Mouse (Mus musculus): Measurements from ENCODE around the gene Gpr137. TPM values are rescaled to one million over a fixed set of nuclear protein-coding genes. Genes with fewer than 3 reads are reported as not detected.

Gene Gpr137
- polyA plus RNA-seq, 1 experiment from 2014 or later: 27.4 TPM

- no peaks in the 10 kb centered on the region for H3K27me3 ChIP-seq (ENCODE audit: control insufficient read depth, insufficient read depth, low read length)
- H3K9ac ChIP-seq (ENCODE audit: low read depth, low read length): peak within 1 kb of the TSS; percentile 87
- peak within 1 kb of the TSS; percentile 91 for H3K27ac ChIP-seq (ENCODE audit: low read depth, low read length)
- H3K36me3 ChIP-seq (ENCODE audit: control insufficient read depth, insufficient read depth, low read length): peaks cover 20% of the 10 kb centered on the region
- under 1% methylated on average over 16 of the region's 16 CpGs for WGBS
- peak within 1 kb of the TSS; percentile 82 for H3K4me3 ChIP-seq (ENCODE audit: low read length)
- H3K4me2 ChIP-seq (replicated peaks; ENCODE audit: low read depth, low read length): peak within 1 kb of the TSS; percentile 91
- ATAC-seq (ENCODE audit: low FRiP score, low TSS enrichment): no peak
- H3K9me3 ChIP-seq (ENCODE audit: control insufficient read depth, low read length): no peaks in the 10 kb centered on the region
- peaks cover 42% of the 10 kb centered on the region for H3K4me1 ChIP-seq (ENCODE audit: control insufficient read depth, insufficient read depth, low read length)
These were observed 33.5 kb upstream of the Gpr137 start, which contains the start of gene Plcb3 for GRCm38 (mm10) chr19:6975537-6976521. Gene Plcb3, minus strand, starts transcription at chr19:6976470.

GRCm38 (mm10) chr19:6974211-6975205 lies 32.2 kb upstream of the Gpr137 start, which contains the start of gene Ppp1r14b:
Gene Ppp1r14b, plus strand, starts transcription at chr19:6974968.
- peak within 1 kb of the TSS; percentile 91 for H3K4me2 ChIP-seq (replicated peaks; ENCODE audit: low read depth, low read length)
- H3K27me3 ChIP-seq (ENCODE audit: control insufficient read depth, insufficient read depth, low read length): no peaks in the 10 kb centered on the region
- under 1% methylated on average over 67 of the region's 84 CpGs for WGBS
- H3K27ac ChIP-seq (ENCODE audit: low read depth, low read length): peak within 1 kb of the TSS; percentile 91
- peaks cover 50% of the 10 kb centered on the region for H3K4me1 ChIP-seq (ENCODE audit: control insufficient read depth, insufficient read depth, low read length)
- peak within 1 kb of the TSS; percentile 87 for H3K9ac ChIP-seq (ENCODE audit: low read depth, low read length)
- H3K9me3 ChIP-seq (ENCODE audit: control insufficient read depth, low read length): no peaks in the 10 kb centered on the region
- peak within 1 kb of the TSS; percentile 82 for H3K4me3 ChIP-seq (ENCODE audit: low read length)
- H3K36me3 ChIP-seq (ENCODE audit: control insufficient read depth, insufficient read depth, low read length): peaks cover 20% of the 10 kb centered on the region
- peak; percentile 51 for ATAC-seq (ENCODE audit: low FRiP score, low TSS enrichment)

DNA sequence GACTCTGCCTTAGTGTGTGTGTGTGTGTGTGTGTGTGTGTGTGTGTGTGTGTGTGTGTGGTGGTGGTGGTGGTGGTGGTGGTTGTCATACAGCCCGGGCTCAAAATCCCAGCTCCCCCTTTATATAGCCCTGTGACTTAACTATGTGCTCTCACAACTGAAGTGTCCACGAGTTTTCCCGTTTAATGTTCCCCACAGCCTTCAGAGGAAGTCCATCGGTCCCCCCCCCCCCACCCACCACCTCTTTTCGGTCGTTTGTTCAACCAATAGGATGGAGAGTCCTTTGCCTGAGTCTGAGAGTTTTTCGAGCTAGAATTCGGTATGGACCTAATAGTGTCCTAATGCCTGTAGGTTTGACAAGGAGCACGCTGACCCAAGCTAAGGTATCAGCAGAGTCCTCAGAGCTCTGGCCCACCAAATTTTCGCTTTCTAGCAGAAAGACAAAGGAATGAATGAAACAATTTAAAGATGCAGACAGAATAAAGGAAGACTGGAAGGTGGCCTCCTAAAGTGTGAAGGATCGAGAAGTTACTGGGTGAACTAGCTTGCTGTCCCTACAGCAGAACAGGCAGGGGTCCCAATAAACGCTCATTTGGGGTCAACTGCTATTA lies 31.4 kb upstream of the Gpr137 start:
- Histone ChIP-seq H3K9me3 (ENCODE audit: control insufficient read depth, low read length) (no peaks in the 10 kb centered on the region), H3K27ac (ENCODE audit: low read depth, low read length) (no peak overlapping the region), H3K4me2 (replicated peaks; ENCODE audit: low read depth, low read length) (peak overlapping the region; percentile 91), H3K36me3 (ENCODE audit: control insufficient read depth, insufficient read depth, low read length) (peaks cover 20% of the 10 kb centered on the region), H3K4me3 (ENCODE audit: low read length) (peak overlapping the region; percentile 82), H3K27me3 (ENCODE audit: control insufficient read depth, insufficient read depth, low read length) (no peaks in the 10 kb centered on the region), H3K4me1 (ENCODE audit: control insufficient read depth, insufficient read depth, low read length) (peaks cover 50% of the 10 kb centered on the region), H3K9ac (ENCODE audit: low read depth, low read length) (peak overlapping the region; percentile 87; the same call in 1 of the 2 replicates)
- WGBS: 23% methylated on average over 11 of the region's 12 CpGs
- no peak for ATAC-seq (ENCODE audit: low FRiP score, low TSS enrichment)

DNA sequence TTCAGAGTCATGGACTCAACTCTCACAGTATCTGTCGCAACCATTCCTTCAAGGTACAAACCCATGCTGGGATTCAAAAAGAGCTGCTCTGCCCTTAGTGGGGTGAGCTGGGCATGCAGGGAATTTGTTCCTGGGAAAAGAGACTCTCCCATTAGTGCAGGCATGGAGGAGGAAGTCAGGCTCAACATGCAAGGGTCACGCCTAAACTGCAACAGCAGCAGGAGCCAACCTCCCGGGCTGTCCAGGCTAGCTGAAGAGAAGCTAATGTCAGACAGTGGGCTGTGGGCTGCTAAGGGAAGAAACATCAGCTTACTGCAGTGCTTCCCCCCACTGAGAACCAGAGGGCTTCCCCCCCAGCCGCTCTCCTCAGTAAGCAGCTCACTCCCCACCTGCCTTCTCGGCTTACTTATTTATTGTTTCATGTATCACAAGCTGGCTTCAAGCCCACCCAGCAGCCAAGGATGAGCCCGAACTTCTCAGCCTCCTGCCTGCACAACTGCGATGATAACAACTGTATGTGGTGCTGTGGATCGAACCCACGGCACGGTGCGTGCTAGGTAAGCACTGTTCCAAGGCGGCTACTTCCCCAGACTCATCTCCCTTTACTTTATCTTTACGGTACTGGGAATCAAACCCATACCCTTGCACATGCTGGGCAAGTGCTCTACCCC lies 30.1 kb upstream of the Gpr137 start:
- Histone ChIP-seq H3K27me3 (ENCODE audit: control insufficient read depth, insufficient read depth, low read length) (no peaks in the 10 kb centered on the region), H3K4me3 (ENCODE audit: low read length) (no peak overlapping the region), H3K4me1 (ENCODE audit: control insufficient read depth, insufficient read depth, low read length) (peaks cover 46% of the 10 kb centered on the region), H3K9me3 (ENCODE audit: control insufficient read depth, low read length) (no peaks in the 10 kb centered on the region), H3K27ac (ENCODE audit: low read depth, low read length) (no peak overlapping the region), H3K4me2 (replicated peaks; ENCODE audit: low read depth, low read length) (no peak overlapping the region), H3K36me3 (ENCODE audit: control insufficient read depth, insufficient read depth, low read length) (peaks cover 6% of the 10 kb centered on the region), H3K9ac (ENCODE audit: low read depth, low read length) (no peak overlapping the region)
- 69% methylated on average over 13 of the region's 13 CpGs for WGBS
- ATAC-seq (ENCODE audit: low FRiP score, low TSS enrichment): no peak

- Histone ChIP-seq H3K4me1 (ENCODE audit: control insufficient read depth, insufficient read depth, low read length) (peaks cover 41% of the 10 kb centered on the region), H3K27ac (ENCODE audit: low read depth, low read length) (no peak overlapping the region), H3K9ac (ENCODE audit: low read depth, low read length) (peak overlapping the region; percentile 34; the same call in 1 of the 2 replicates), H3K36me3 (ENCODE audit: control insufficient read depth, insufficient read depth, low read length) (peaks cover under 1% of the 10 kb centered on the region; the same call in 1 of the 2 replicates), H3K4me2 (replicated peaks; ENCODE audit: low read depth, low read length) (no peak overlapping the region), H3K27me3 (ENCODE audit: control insufficient read depth, insufficient read depth, low read length) (no peaks in the 10 kb centered on the region), H3K9me3 (ENCODE audit: control insufficient read depth, low read length) (no peaks in the 10 kb centered on the region), H3K4me3 (ENCODE audit: low read length) (no peak overlapping the region)
- ATAC-seq (ENCODE audit: low FRiP score, low TSS enrichment): no peak
- 10% methylated on average over 6 of the region's 6 CpGs for WGBS
These were observed 29.4 kb upstream of the Gpr137 start for GRCm38 (mm10) chr19:6971644-6972043.

DNA sequence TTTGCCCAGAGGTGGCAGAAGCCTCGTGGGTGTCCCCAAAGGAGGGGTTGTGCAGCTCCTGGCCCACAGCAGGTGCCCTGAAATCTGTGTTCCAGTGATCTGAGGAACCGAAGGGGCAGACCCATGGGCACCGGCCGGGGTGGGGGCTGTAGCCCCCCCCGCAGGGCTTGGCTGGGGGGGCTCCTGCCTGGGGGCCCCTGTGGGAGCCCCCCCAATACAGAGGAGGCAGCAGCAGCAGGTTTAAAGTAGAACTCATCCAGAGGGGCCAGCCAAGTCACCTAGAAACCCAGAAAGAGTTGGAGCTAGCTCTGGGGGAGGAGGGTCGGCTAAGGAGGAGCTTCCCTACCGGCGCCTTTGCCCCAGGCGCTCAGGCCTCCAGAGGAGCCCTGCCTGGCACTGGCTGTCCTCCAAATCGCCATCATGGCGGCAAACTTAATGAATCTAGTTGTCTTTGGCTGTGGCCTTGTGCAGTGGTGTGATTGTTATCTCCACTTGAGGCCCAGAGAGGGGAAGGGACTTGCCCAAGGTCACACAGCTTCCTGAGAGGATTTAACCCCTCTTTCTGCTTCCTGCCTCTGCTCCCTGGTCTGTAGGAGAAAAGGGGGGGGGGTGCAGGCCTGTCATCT lies 28.3 kb upstream of the Gpr137 start:
- no peaks in the 10 kb centered on the region for H3K27me3 ChIP-seq (ENCODE audit: control insufficient read depth, insufficient read depth, low read length)
- H3K9ac ChIP-seq (ENCODE audit: low read depth, low read length): peak overlapping the region; percentile 42
- H3K4me1 ChIP-seq (ENCODE audit: control insufficient read depth, insufficient read depth, low read length): peaks cover 34% of the 10 kb centered on the region
- H3K9me3 ChIP-seq (ENCODE audit: control insufficient read depth, low read length): no peaks in the 10 kb centered on the region
- no peak for ATAC-seq (ENCODE audit: low FRiP score, low TSS enrichment)
- H3K27ac ChIP-seq (ENCODE audit: low read depth, low read length): peak overlapping the region; percentile 37; the same call in 1 of the 2 replicates
- peak overlapping the region; percentile 80 for H3K4me2 ChIP-seq (replicated peaks; ENCODE audit: low read depth, low read length)
- peaks cover 10% of the 10 kb centered on the region for H3K36me3 ChIP-seq (ENCODE audit: control insufficient read depth, insufficient read depth, low read length)
- peak overlapping the region; percentile 64 for H3K4me3 ChIP-seq (ENCODE audit: low read length)
- WGBS: 24% methylated on average over 11 of the region's 11 CpGs

DNA sequence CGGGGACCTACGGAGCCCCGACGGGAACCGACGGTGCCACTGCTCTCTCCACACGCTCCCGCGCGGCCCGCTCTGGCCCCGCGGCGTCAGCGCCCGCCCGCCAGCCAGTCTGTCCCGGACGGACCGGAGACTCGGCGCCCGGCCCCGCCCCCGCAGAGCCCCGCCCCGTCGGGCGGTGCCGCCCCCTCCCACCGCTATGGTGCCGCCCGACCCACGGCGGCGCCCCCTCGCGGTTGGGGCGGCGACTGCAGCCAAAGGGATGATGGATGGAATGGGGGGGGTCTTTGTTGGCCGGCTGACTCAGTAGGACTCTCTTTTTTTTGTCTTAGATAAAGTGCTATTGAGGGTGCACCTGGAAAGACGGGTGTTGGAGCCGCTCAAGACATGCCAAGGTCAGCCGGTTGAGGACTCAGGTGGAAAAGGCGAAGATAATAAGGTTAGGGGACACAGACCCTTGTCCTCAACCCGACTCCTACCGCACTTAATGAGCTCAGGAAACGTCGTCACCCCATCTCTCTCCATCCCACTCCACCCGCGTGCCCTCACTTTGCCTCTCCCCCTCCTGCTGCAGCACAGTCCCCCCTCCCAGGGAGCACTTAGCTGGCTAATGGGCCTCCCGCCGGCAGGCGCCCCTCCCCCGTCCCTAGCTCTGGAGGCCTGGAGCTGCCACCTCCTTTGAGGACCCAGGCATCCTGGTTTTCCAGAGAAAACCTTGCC lies 27.5 kb upstream of the Gpr137 start:
- peak overlapping the region; percentile 64 for H3K4me3 ChIP-seq (ENCODE audit: low read length)
- H3K36me3 ChIP-seq (ENCODE audit: control insufficient read depth, insufficient read depth, low read length): peaks cover 16% of the 10 kb centered on the region
- peak overlapping the region; percentile 71 for H3K9ac ChIP-seq (ENCODE audit: low read depth, low read length)
- no peak overlapping the region; the same call in 1 of the 2 replicates for H3K27ac ChIP-seq (ENCODE audit: low read depth, low read length)
- WGBS: 1% methylated on average over 55 of the region's 55 CpGs
- peaks cover 34% of the 10 kb centered on the region for H3K4me1 ChIP-seq (ENCODE audit: control insufficient read depth, insufficient read depth, low read length)
- H3K4me2 ChIP-seq (replicated peaks; ENCODE audit: low read depth, low read length): peak overlapping the region; percentile 80
- H3K9me3 ChIP-seq (ENCODE audit: control insufficient read depth, low read length): no peaks in the 10 kb centered on the region
- H3K27me3 ChIP-seq (ENCODE audit: control insufficient read depth, insufficient read depth, low read length): no peaks in the 10 kb centered on the region
- ATAC-seq (ENCODE audit: low FRiP score, low TSS enrichment): peak; percentile 70
